Mouse (Mus musculus) limb, embryonic 11.5 days (tissue): ENCODE measurements at regions not wholly inside any gene's neighbourhood (a gene's known extent, or its start where the extent isn't known, plus 50 kb on each side); places are given as distances from the start of the nearest gene placed in this dataset.

ENCODE experiments used
- ATAC-seq: fragments of 200-750 bp; cut with Nextera tagmentation; 2 replicates; pipeline ENCODE4 v1.8.0; 2017; ENCODE audit warnings: low read depth; ENCODE audit not compliant: insufficient number of reproducible peaks, low FRiP score, low TSS enrichment
- DNase-seq: peaks from one replicate; pipeline ENCODE4 v3.0.0-alpha.2; 2015; ENCODE audit warnings: low spot score
- H3K27ac ChIP-seq: fragments of 300-500 bp; sonication (generic); replicated peaks from 2 replicates; pipeline ENCODE4 v1.5.1; 2014; ENCODE audit warnings: low read depth, mild to moderate bottlenecking, low read length
- H3K27me3 ChIP-seq: fragments of 300-500 bp; sonication (generic); 2 replicates; pipeline ENCODE4 v1.6.1; 2014; ENCODE audit warnings: mild to moderate bottlenecking, low read length, mixed read lengths; ENCODE audit not compliant: control insufficient read depth, insufficient read depth
- H3K36me3 ChIP-seq: fragments of 300-500 bp; sonication (generic); 2 replicates; pipeline ENCODE4 v1.6.1; 2014; ENCODE audit warnings: mild to moderate bottlenecking, low read length, moderate library complexity, mixed read lengths; ENCODE audit not compliant: control insufficient read depth, insufficient read depth
- H3K4me1 ChIP-seq: fragments of 300-500 bp; sonication (generic); 2 replicates; pipeline ENCODE4 v1.6.1; 2014; ENCODE audit warnings: low read length, mixed read lengths; ENCODE audit not compliant: control insufficient read depth, insufficient read depth
- H3K4me2 ChIP-seq: fragments of 300-500 bp; sonication (generic); 2 replicates; pipeline ENCODE4 v1.6.1; 2014; ENCODE audit warnings: low read depth, mild to moderate bottlenecking, moderate library complexity; ENCODE audit not compliant: severe bottlenecking
- H3K4me3 ChIP-seq: fragments of 300-500 bp; sonication (generic); 2 replicates; pipeline ENCODE4 v1.5.1; 2014; ENCODE audit warnings: low read depth, low read length
- H3K9ac ChIP-seq: fragments of 300-500 bp; sonication (generic); 2 replicates; pipeline ENCODE4 v1.6.1; 2014; ENCODE audit warnings: mild to moderate bottlenecking, low read length
- H3K9me3 ChIP-seq: fragments of 300-500 bp; sonication (generic); 2 replicates; pipeline ENCODE4 v1.6.1; 2016; ENCODE audit warnings: low read length; ENCODE audit not compliant: control insufficient read depth
- WGBS: fragments of 180-500 bp; shearing (Covaris S2); extraction: QIAGEN DNeasy Blood & Tissue Kit; methylation state at CpG from one replicate; pipeline ENCODE4 v1.1.7; 2014; 5-methylcytosine and 5-hydroxymethylcytosine counted together

- 26% methylated on average over 9 of the region's 9 CpGs for WGBS
- H3K27ac ChIP-seq: no peak overlapping the region
Observed at GRCm38 (mm10) chr14:103898689-103899088, 54.5 kb upstream of the Ednrb start.

GRCm38 (mm10) chr14:103895261-103895660 lies 51.1 kb upstream of the Ednrb start:
- no peak overlapping the region for H3K27ac ChIP-seq
- DNase-seq: no peak
- no peak overlapping the region for H3K4me2 ChIP-seq
- 90% methylated on average over 7 of the region's 7 CpGs for WGBS
- peaks cover 3% of the 10 kb centered on the region; the same call in 1 of the 2 replicates for H3K4me1 ChIP-seq
- H3K36me3 ChIP-seq: no peaks in the 10 kb centered on the region
- H3K9me3 ChIP-seq: no peaks in the 10 kb centered on the region
- H3K27me3 ChIP-seq: no peaks in the 10 kb centered on the region
- H3K4me3 ChIP-seq: no peak overlapping the region
- no peak for ATAC-seq
- no peak overlapping the region for H3K9ac ChIP-seq

More at GRCm38 (mm10) chr14:103898689-103899088, 54.5 kb upstream of the Ednrb start:
- peak; percentile 38 for DNase-seq
- Histone ChIP-seq H3K4me2 (peak overlapping the region; percentile 38), H3K4me1 (peaks cover 3% of the 10 kb centered on the region; the same call in 1 of the 2 replicates), H3K9ac (no peak overlapping the region), H3K4me3 (no peak overlapping the region), H3K27me3 (no peaks in the 10 kb centered on the region), H3K9me3 (no peaks in the 10 kb centered on the region), H3K36me3 (no peaks in the 10 kb centered on the region)
- peak; percentile 61; the same call in 1 of the 2 replicates for ATAC-seq
